Comparison of ENCODE assay signal across 8 mouse cellular contexts in genomic region chr11:54437310-54437822, GRCm38 (mm10). TPM values are rescaled to one million over a fixed set of nuclear protein-coding genes. Genes with fewer than 3 reads are reported as not detected.
DNase-seq lines count a peak whose midpoint lies in the region; ATAC-seq and TF ChIP-seq lines count a peak whose summit lies in the region.

No protein-coding gene starts in this region.

- H3K9me3 ChIP-seq in kidney, postnatal 0 days (replicated peaks; ENCODE audit: low read length), result no peaks in the 10 kb centered on the region
- H3K9me3 ChIP-seq in intestine, embryonic 14.5 days (ENCODE audit: control insufficient read depth, low read length), result no peaks in the 10 kb centered on the region
- no peaks in the 10 kb centered on the region for H3K9me3 ChIP-seq in midbrain, embryonic 14.5 days (ENCODE audit: control insufficient read depth, low read length)

- no peaks in the 10 kb centered on the region for H3K36me3 ChIP-seq in kidney, postnatal 0 days (ENCODE audit: insufficient read depth, low read length)
- no peaks in the 10 kb centered on the region for H3K36me3 ChIP-seq in intestine, embryonic 14.5 days (ENCODE audit: control insufficient read depth, insufficient read depth, low read length)
- H3K36me3 ChIP-seq in midbrain, embryonic 14.5 days (ENCODE audit: control insufficient read depth, insufficient read depth, low read length), result no peaks in the 10 kb centered on the region

- no peak for ATAC-seq in kidney, postnatal 0 days (replicated peaks; ENCODE audit: low FRiP score, low read depth)
- peak; percentile 17 for ATAC-seq in common myeloid progenitor, adult 5-6 weeks (replicated peaks; ENCODE audit: low read depth, poor library complexity, severe bottlenecking)
- no peak for ATAC-seq in intestine, embryonic 14.5 days (replicated peaks; ENCODE audit: low FRiP score, low TSS enrichment, low read depth)
- ATAC-seq in midbrain, embryonic 14.5 days (ENCODE audit: low FRiP score, low TSS enrichment), result no peak

- whole genome bisulfite sequencing in kidney, postnatal 0 days, result 46% methylated on average over 8 of the region's 8 CpGs
- 50% methylated on average over 8 of the region's 8 CpGs for WGBS in intestine, embryonic 14.5 days
- WGBS in midbrain, embryonic 14.5 days, result 63% methylated on average over 8 of the region's 8 CpGs

- DNase-seq in kidney, postnatal 0 days (ENCODE audit: low spot score), result peak; percentile 22
- no peak for DNase-seq in kidney, postnatal 4 days
- no peak for DNase-seq in intestine, embryonic 14.5 days (ENCODE audit: low spot score)
- no peak for DNase-seq in midbrain, embryonic 14.5 days
- DNase-seq in cerebellum, adult 11 months, result no peak
- DNase-seq in layer of hippocampus, adult 9-10 months (ENCODE audit: low spot score), result no peak
- DNase-seq in thymus, postnatal 0 days (ENCODE audit: low spot score), result no peak

- H3K27me3 ChIP-seq in kidney, postnatal 0 days (ENCODE audit: insufficient read depth, low read length), result no peaks in the 10 kb centered on the region
- H3K27me3 ChIP-seq in intestine, embryonic 14.5 days (replicated peaks; ENCODE audit: control insufficient read depth, insufficient read depth, low read length), result no peaks in the 10 kb centered on the region; the same call in 1 of the 2 replicates
- H3K27me3 ChIP-seq in midbrain, embryonic 14.5 days (ENCODE audit: control insufficient read depth, insufficient read depth, low read length), result no peaks in the 10 kb centered on the region

- H3K4me2 ChIP-seq in kidney, postnatal 0 days (ENCODE audit: low read length), result peak overlapping the region; percentile 74
- peak overlapping the region; percentile 49 for H3K4me2 ChIP-seq in intestine, embryonic 14.5 days (ENCODE audit: low read length)
- H3K4me2 ChIP-seq in midbrain, embryonic 14.5 days (ENCODE audit: low read length), result peak overlapping the region; percentile 34

- TF ChIP-seq CTCF in kidney, postnatal 0 days (IDR thresholded peaks at IDR 0.05; ENCODE audit: low read depth), result no peak

- H3K4me3 ChIP-seq in kidney, postnatal 0 days (replicated peaks; ENCODE audit: low read depth, low read length), result peak overlapping the region; percentile 97
- H3K4me3 ChIP-seq in intestine, embryonic 14.5 days (ENCODE audit: low read depth, low read length), result peak overlapping the region; percentile 96
- peak overlapping the region; percentile 93 for H3K4me3 ChIP-seq in midbrain, embryonic 14.5 days (replicated peaks; ENCODE audit: low read depth, low read length)

- H3K9ac ChIP-seq in kidney, postnatal 0 days (ENCODE audit: low read depth, low read length), result peak overlapping the region; percentile 62
- peak overlapping the region; percentile 51 for H3K9ac ChIP-seq in intestine, embryonic 14.5 days (ENCODE audit: low read length)
- H3K9ac ChIP-seq in midbrain, embryonic 14.5 days (replicated peaks; ENCODE audit: low read length), result no peak overlapping the region; the same call in 1 of the 2 replicates

- 0 out of 2 replicates have a peak overlapping the region, but pooled peaks have one; percentile 34 for H3K27ac ChIP-seq in kidney, postnatal 0 days
- peak overlapping the region; percentile 69; the same call in 1 of the 2 replicates for H3K27ac ChIP-seq in intestine, embryonic 14.5 days (ENCODE audit: low read depth)
- H3K27ac ChIP-seq in midbrain, embryonic 14.5 days (replicated peaks; ENCODE audit: low read depth, low read length), result no peak overlapping the region

- peaks cover 5% of the 10 kb centered on the region; the same call in 1 of the 2 replicates for H3K4me1 ChIP-seq in kidney, postnatal 0 days (replicated peaks; ENCODE audit: insufficient read depth, low read length)
- H3K4me1 ChIP-seq in intestine, embryonic 14.5 days (replicated peaks; ENCODE audit: control insufficient read depth, insufficient read depth, low read length), result peaks cover 15% of the 10 kb centered on the region
- peaks cover 19% of the 10 kb centered on the region for H3K4me1 ChIP-seq in midbrain, embryonic 14.5 days (ENCODE audit: control insufficient read depth, insufficient read depth, low read length)

RNA-seq across cellular contexts. Expression of gene Fnip1, which starts 0.6 kb away (rescaled TPM):
- polyA plus RNA-seq in kidney, postnatal 0 days (2015; fragmentation: Nextera tagmentation; extraction: Ambion mirVana), result 8.0 and 8.3 TPM in 2 replicates
- 25.4 and 26.4 TPM in 2 replicates for total RNA-seq in common myeloid progenitor, adult 5-6 weeks (2017)
- 12.4 and 14.0 TPM in 2 replicates for polyA plus RNA-seq in intestine, embryonic 14.5 days (2014; fragmentation: Nextera tagmentation; extraction: Ambion mirVana)
- polyA plus RNA-seq in midbrain, embryonic 14.5 days (2014; fragmentation: Nextera tagmentation; extraction: Ambion mirVana), result 14.0 and 18.2 TPM in 2 replicates
- 7.3 and 7.7 TPM in 2 replicates for polyA plus RNA-seq in thymus, postnatal 0 days (2015; fragmentation: Nextera tagmentation; extraction: Ambion mirVana)
